Mouse (Mus musculus) liver, adult 2 months (tissue): ENCODE measurements at regions not wholly inside any gene's neighbourhood (a gene's known extent, or its start where the extent isn't known, plus 50 kb on each side); places are given as distances from the start of the nearest gene placed in this dataset.

Experiments
- DNase-seq: peaks from one replicate; pipeline ENCODE4 v3.0.0-alpha.2; 2011; ENCODE audit warnings: low read depth, low spot score; ENCODE audit errors: extremely low read depth
- H3K27ac ChIP-seq: fragments of 200-500 bp; replicated peaks from 2 replicates; pipeline ENCODE4 v1.5.1; 2012; ENCODE audit warnings: low read depth, mild to moderate bottlenecking, control low read depth, inconsistent platforms, low read length; ENCODE audit not compliant: insufficient read depth
- H3K27me3 ChIP-seq: fragments of 200-500 bp; 2 replicates; pipeline ENCODE4 v1.6.1; 2012; ENCODE audit warnings: mild to moderate bottlenecking, moderate library complexity, low read length, inconsistent platforms; ENCODE audit not compliant: control insufficient read depth, insufficient read depth
- H3K36me3 ChIP-seq: fragments of 200-500 bp; 2 replicates; pipeline ENCODE4 v1.6.1; 2012; ENCODE audit warnings: low read length, inconsistent platforms; ENCODE audit not compliant: control insufficient read depth, insufficient read depth
- H3K4me1 ChIP-seq: fragments of 200-500 bp; 2 replicates; pipeline ENCODE4 v1.6.1; 2011; ENCODE audit warnings: low read length; ENCODE audit not compliant: control insufficient read depth, insufficient read depth
- H3K4me3 ChIP-seq: fragments of 200-500 bp; 2 replicates; pipeline ENCODE4 v1.5.1; 2011; ENCODE audit warnings: low read depth, mild to moderate bottlenecking, control low read depth, low read length, moderate library complexity; ENCODE audit not compliant: insufficient read depth
- H3K79me2 ChIP-seq: fragments of 200-500 bp; 2 replicates; pipeline ENCODE4 v1.6.1; 2012; ENCODE audit warnings: inconsistent platforms, mild to moderate bottlenecking, low read length, moderate library complexity; ENCODE audit not compliant: control insufficient read depth, insufficient read depth
- H3K9ac ChIP-seq: fragments of 200-500 bp; 2 replicates; pipeline ENCODE4 v1.6.1; 2012; ENCODE audit warnings: low read depth, mild to moderate bottlenecking, control low read depth, inconsistent platforms, low read length
- CTCF ChIP-seq: fragments of 200-500 bp; IDR thresholded peaks from 2 replicates; pipeline ENCODE4 v1.5.1; 2011; ENCODE audit warnings: low read depth, low read length, control low read depth
- POLR2A ChIP-seq: fragments of 200-500 bp; IDR thresholded peaks from 2 replicates; pipeline ENCODE4 v1.6.1; 2011; ENCODE audit warnings: low read length, control low read depth; ENCODE audit not compliant: insufficient read depth; ENCODE audit errors: extremely low read depth
- WGBS: fragments of 180-500 bp; shearing (Covaris S2); methylation state at CpG from one replicate; pipeline ENCODE4 v1.1.7; 2018; 5-methylcytosine and 5-hydroxymethylcytosine counted together

GRCm38 (mm10) chr13:4666375-4667140, 57.6 kb upstream of the Akr1e1 start:
- H3K27ac ChIP-seq = no peak overlapping the region
- no peaks in the 10 kb centered on the region for H3K4me1 ChIP-seq
- no peaks in the 10 kb centered on the region for H3K79me2 ChIP-seq
- peak; percentile 26 for DNase-seq
- H3K36me3 ChIP-seq = no peaks in the 10 kb centered on the region
- no peak overlapping the region for H3K9ac ChIP-seq
- WGBS = 38% methylated on average over 11 of the region's 11 CpGs
- no peak overlapping the region for H3K4me3 ChIP-seq
- no peak for TF ChIP-seq POLR2A
- TF ChIP-seq CTCF = peak; percentile 64
- H3K27me3 ChIP-seq = no peaks in the 10 kb centered on the region

- H3K4me3 ChIP-seq = no peak overlapping the region
- no peak overlapping the region for H3K27ac ChIP-seq
- no peaks in the 10 kb centered on the region for H3K27me3 ChIP-seq
- DNase-seq = no peak
- WGBS = 50% methylated on average over 3 of the region's 3 CpGs
- H3K79me2 ChIP-seq = no peaks in the 10 kb centered on the region
- TF ChIP-seq CTCF (no peak), POLR2A (no peak)
- no peaks in the 10 kb centered on the region for H3K4me1 ChIP-seq
- H3K9ac ChIP-seq = no peak overlapping the region
- no peaks in the 10 kb centered on the region for H3K36me3 ChIP-seq
These were observed 54.4 kb upstream of the Akr1e1 start for GRCm38 (mm10) chr13:4663390-4663789.

GRCm38 (mm10) chr13:4662336-4663101, 53.5 kb upstream of the Akr1e1 start:
- no peak for TF ChIP-seq POLR2A
- peak; percentile 30; the same call in 1 of the 2 replicates for TF ChIP-seq CTCF
- no peaks in the 10 kb centered on the region for H3K79me2 ChIP-seq
- no peak overlapping the region for H3K27ac ChIP-seq
- H3K4me3 ChIP-seq = no peak overlapping the region
- H3K9ac ChIP-seq = no peak overlapping the region
- no peaks in the 10 kb centered on the region for H3K36me3 ChIP-seq
- no peaks in the 10 kb centered on the region for H3K4me1 ChIP-seq
- no peaks in the 10 kb centered on the region for H3K27me3 ChIP-seq
- DNase-seq = peak; percentile 39
- WGBS = 51% methylated on average over 13 of the region's 13 CpGs
